Mouse (Mus musculus): Measurements from ENCODE around the gene Eif4e1b. TPM values are rescaled to one million over a fixed set of nuclear protein-coding genes. Genes with fewer than 3 reads are reported as not detected.

Gene Eif4e1b
- polyA plus RNA-seq (2017; shearing (Covaris generic)): not detected

DNA sequence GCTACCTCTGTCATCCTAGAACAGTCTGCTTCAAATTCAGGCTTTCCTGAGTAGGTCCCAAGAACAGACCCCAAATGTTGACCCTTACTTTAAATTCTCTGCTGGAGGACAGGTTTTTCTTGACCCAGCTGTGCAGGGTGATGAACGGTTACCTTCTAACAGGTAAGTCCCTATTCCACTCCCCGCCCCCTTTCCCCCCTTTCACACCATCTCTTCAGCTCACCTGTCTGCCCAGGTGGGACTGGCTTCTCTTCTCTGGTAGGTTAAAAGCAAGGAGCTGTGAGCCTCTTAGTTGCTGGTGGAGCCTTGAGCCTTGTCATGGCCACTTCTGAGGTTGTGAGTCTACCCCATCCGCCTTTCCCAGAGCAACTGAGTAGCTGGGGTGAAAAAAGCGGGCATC is at the start of gene Eif4e1b:
TSS of gene Eif4e1b (plus strand) at position 301 of the 400 bp plus-strand sequence.

DNA sequence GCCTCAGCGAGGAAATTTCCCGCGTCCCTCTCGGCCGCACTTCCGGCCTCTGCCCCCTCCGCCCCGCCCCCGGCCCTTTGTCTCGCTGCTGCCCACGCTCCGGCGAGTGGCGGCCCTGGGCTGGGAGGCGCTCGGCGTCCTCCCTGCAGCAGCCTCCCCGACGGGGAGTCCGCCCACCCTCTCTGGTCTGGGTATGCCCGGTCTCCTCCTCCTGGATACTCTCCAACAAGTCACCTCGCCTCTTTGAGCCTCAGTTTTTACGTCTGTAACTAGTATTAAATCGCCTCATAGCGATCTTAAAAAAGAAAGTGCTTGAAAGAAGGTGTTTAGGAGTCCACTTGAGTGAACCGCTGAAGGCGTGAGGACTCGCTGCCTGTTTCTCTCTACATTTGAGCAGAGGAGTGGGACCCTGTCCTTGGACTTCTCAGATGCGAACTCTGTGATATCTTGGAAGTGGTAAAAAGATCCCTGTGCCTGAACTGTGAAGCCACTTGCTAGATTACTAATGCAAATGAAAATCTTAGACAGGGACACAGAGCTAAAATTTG is 33.9 kb upstream of the Eif4e1b start, which contains the start of gene Gprin1:
TSS of gene Gprin1 (minus strand) at position 11 of the 548 bp plus-strand sequence.

DNA sequence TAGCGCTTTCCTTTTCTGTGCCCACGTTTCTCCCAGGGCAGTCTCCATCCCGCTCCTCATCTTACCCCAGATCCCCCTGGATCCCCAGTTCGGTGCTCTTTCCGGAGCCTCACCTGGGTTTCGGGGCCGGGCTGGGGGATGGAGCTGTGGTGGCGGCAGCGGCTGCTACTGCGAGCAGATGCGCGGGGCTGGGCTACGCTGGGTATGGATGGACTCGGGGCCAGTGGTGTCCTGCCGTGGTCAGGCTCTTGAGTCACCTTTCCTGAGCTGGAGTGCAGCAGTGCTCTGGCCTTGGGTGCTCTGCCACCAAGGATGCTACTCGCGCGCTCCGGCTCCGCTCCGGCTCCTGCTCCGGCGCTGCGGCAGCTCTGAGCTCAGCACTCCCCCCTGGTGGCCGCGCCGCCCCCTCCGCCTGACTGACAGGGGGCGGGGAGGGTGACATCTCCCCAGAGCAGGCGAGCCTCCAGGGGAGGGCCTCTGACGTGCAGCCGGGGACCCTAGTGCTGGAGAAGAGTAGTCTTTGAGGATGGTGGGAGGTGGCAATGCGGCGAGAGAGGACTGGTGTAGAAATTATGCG is 17.5 kb upstream of the Eif4e1b start, which contains the start of gene Sncb:
TSS of gene Sncb (minus strand) at position 404 of the 577 bp plus-strand sequence.

DNA sequence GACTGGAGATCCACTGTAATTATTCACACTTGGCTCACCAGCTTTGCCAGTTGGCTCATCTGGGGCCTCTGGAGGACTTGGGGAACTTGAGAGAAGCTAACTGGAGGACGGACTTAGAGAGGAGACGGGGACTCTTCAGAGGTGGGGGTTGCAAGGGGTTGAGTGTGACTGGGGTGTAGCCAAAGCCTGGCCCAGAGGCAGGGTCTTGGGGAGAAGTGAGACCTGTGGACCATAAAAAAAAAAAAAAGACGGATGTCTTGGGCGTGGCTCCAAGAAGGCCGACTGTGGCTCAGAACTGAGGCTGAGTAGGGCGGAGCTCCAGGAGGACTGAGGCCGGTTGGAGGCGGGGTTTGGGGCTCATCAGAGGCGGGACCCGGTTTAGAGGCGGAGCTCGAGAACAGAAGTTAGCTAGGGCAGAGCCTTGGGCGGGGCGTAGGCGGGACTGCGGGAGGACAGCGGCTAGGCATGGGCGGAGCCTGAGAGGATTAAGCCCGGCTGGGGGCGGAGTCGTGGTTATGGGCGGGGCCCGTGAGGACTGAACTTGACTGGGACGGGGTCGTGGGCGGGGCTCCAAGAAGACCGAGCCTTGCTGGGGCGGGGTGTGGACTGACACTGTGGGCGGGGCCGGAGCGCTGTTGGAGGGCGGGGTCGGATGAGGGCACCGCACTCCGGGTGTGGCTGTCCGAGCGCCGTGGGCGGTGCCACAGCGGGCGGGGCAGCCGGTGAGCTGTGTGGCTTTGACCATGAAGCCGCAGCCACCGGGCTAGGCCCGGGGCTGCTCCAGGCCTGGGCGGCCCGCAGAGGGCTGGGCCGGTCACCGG is 5.2 kb downstream of the Eif4e1b start, which contains the start of gene Tspan17:
TSS of gene Tspan17 (plus strand) at position 638 of the 821 bp plus-strand sequence.

Other genes with a start within 250 kb of the Eif4e1b start
- 10 to 100 TPM; 73.7 to 84.8 TPM for gene 4833439L19Rik, start 218.6 kb upstream of the Eif4e1b start, polyA plus RNA-seq (2017; shearing (Covaris generic))
- 1 to 10 TPM; 4.5 to 7.9 TPM for gene Arl10, start 209.0 kb upstream of the Eif4e1b start, polyA plus RNA-seq (2017; shearing (Covaris generic))
- 10 to 100 TPM; 34.2 to 64.2 TPM for gene Nop16, start 193.9 kb upstream of the Eif4e1b start, polyA plus RNA-seq (2017; shearing (Covaris generic))
- gene Higd2a, start 193.8 kb upstream of the Eif4e1b start, polyA plus RNA-seq (2017; shearing (Covaris generic)): 100 to 1,000 TPM; 201 to 236 TPM
- 10 to 100 TPM; 20.5 to 59.0 TPM for gene Cltb, start 172.7 kb upstream of the Eif4e1b start, polyA plus RNA-seq (2017; shearing (Covaris generic))
- gene Faf2, start 162.2 kb upstream of the Eif4e1b start, polyA plus RNA-seq (2017; shearing (Covaris generic)): 10 to 100 TPM; 65.1 to 66.9 TPM
- 10 to 100 TPM; 48.4 to 92.0 TPM for gene Rnf44, start 90.1 kb upstream of the Eif4e1b start, polyA plus RNA-seq (2017; shearing (Covaris generic))
- gene Cdhr2, start 82.5 kb upstream of the Eif4e1b start, polyA plus RNA-seq (2017; shearing (Covaris generic)): under 1 TPM in 1 of 2 experiments, not detected in 1; 0.09 TPM
- gene Gprin1, start 34.1 kb upstream of the Eif4e1b start, polyA plus RNA-seq (2017; shearing (Covaris generic)): under 1 TPM in 1 of 2 experiments, not detected in 1; 0.04 TPM
- under 1 TPM in 1 of 2 experiments, not detected in 1; 0.45 TPM for gene Sncb, start 17.4 kb upstream of the Eif4e1b start, polyA plus RNA-seq (2017; shearing (Covaris generic))
- 1 to 10 TPM; 3.3 to 9.6 TPM for gene Tspan17, start 5.4 kb downstream of the Eif4e1b start, polyA plus RNA-seq (2017; shearing (Covaris generic))
- under 1 TPM; 0.10 to 0.43 TPM for gene Unc5a, start 165.4 kb downstream of the Eif4e1b start, polyA plus RNA-seq (2017; shearing (Covaris generic))
- 1 to 10 TPM in 1 of 2 experiments, under 1 TPM in 1; 0.37 to 1.9 TPM for gene Hk3, start 237.4 kb downstream of the Eif4e1b start, polyA plus RNA-seq (2017; shearing (Covaris generic))